Mouse (Mus musculus): ENCODE data around the gene Pdcd6ip.

Gene Pdcd6ip

GRCm38 (mm10) chr9:113626730-113627129, 81.3 kb downstream of the Pdcd6ip start:
- DNase-seq (ENCODE audit: extremely low spot score, low spot score) = no peak

- DNase-seq (ENCODE audit: extremely low spot score, low spot score) = no peak
Observed at GRCm38 (mm10) chr9:113624086-113624485, 84.0 kb downstream of the Pdcd6ip start.

GRCm38 (mm10) chr9:113617081-113617480, 91.0 kb downstream of the Pdcd6ip start:
- no peak for DNase-seq (ENCODE audit: extremely low spot score, low spot score)

- DNase-seq (ENCODE audit: extremely low spot score, low spot score) = no peak
Observed at GRCm38 (mm10) chr9:113610776-113611175, 97.3 kb downstream of the Pdcd6ip start.

- DNase-seq (ENCODE audit: extremely low spot score, low spot score) = no peak
Observed at GRCm38 (mm10) chr9:113602140-113602539, 105.9 kb downstream of the Pdcd6ip start.

Data from neural tube, embryonic 10.5 days (tissue).